Mouse (Mus musculus): ENCODE data around the gene Hpn.

Hpn gene

DNA sequence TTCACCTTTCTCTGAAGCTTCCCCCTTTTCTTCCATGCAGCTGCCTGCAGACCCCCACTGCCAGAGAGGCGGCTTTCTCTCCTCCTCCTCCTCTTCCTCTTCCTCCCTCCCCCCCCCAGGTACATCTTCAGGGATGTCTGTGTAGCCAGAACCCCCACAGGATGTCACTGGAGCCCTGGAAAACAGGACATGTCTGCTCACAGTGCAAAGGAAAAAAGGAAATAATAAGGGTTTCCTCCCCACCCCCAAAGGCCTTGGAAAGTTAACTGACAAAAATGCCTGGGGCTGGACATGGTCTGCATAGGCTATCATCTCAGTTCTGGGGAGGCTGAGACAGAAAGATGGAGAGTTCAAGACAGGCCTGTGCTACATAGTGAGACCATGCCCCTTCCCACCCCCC is 34.0 kb downstream of the Hpn start:
- DNase-seq (ENCODE audit: low spot score in 2 of 2) = no peak

DNA sequence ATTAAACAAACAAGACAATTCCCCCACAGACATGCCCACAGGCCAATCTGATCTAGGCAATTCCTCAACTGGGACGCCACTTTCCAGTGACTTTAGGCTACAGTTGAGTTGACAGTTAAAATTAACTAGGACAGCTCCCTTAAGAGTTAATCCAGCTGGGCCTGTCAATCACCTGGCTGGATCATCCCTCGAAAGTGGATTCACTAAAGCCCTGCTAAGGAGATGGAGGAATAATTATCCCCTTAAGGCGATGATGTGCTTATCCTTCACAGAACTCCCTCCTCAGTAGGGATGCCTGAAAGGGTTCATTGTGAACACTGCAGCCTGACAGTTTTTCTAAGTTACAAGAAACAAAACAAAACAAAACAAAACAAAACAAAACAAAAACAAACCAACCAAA is 34.5 kb downstream of the Hpn start:
- no peak for DNase-seq (ENCODE audit: low spot score in 2 of 2)

DNA sequence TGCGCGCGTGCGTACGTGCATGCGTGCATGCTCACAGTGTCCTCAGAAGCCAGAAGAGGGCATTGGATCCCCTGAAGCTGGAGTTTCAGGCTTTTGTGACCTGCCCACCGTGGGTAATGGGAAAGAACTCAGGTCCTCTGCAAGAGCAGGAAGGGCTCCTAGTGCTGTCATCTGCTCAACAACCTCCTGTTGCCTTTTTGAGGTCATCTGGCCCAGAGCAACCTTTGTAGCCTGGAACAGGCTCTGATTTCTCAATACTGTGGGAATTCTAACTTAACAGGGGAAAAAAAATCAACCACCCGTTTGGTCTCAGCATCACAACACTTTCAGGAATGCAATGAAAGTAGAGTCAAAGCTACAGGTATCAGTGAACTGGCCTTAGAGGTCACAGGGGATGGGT is 35.4 kb downstream of the Hpn start:
- no peak for DNase-seq (ENCODE audit: low spot score in 2 of 2)

DNA sequence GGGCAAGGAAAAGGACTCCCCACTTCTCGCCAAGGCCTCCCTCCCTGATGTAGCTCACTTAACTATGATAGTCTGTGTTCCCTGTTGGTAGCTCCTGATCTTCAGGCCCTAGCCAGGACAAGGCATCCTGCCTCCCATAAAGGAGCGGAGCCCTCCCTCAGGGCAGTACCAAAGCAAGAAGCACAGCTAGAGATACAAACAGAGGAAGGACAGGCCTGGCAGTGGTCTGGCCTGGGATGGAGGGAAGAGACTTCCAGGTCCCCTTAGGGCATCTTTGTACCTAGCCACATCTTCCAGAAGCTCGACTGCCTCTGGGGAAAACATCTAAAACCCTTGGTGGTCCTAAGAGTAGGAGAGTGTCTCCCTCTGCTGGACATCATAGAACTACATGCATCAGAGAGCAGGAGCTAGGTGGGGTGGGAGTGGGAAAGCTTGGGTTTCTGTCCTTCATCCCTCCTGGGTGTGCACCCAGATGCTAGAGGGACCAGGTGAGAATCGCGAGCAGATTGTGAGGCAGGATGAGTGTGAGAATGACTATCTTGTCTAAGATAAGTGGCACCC is 37.1 kb downstream of the Hpn start:
- peak in 1 of 2 experiments; percentile 37 for DNase-seq (ENCODE audit: low spot score in 2 of 2)

DNA sequence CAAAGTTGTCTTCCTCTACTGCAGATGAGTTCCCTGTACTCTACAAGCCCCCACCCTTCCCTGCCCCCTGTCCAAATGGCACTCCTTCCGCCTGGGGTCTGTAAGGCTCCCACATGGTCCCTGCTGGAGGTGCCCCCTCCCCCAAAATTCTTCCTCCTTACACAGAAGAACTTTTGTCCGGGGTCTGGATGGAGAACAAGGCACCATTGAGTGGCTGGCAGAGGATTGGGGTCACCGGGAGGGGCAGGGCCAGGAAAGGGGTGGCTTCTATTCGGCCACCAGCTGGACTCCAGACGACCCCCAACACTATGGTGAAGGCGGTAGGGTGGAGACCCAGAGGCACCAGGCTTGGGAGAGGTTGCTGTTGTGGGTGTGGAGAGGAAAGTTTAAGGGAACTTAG is 37.6 kb downstream of the Hpn start:
- DNase-seq (ENCODE audit: low spot score in 2 of 2) = no peak

DNA sequence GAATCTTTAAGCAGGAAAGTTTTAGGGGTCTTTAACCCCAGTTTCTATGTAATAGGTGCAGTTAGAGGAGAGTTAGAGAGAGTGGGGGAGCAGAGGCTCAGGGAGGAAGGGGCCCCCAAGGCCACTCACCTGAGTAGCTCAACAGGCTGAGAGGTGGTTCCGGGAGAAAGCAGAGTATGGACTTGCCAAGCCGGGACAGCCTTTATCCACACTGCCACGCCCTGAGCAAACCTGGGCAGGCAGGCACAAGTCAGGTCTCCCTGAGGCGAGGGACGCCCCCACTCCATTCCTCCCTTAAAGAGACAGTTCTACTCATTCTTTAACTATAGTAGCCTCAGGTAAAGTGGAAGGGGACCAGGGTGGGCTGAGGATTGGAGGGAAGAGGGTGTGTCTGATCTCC is 38.6 kb downstream of the Hpn start, which contains the start of gene Fxyd3:
TSS of gene Fxyd3 (minus strand) at position 213 of the 400 bp plus-strand sequence.
- DNase-seq (ENCODE audit: low spot score in 2 of 2) = peak in 1 of 2 experiments; percentile 56

DNA sequence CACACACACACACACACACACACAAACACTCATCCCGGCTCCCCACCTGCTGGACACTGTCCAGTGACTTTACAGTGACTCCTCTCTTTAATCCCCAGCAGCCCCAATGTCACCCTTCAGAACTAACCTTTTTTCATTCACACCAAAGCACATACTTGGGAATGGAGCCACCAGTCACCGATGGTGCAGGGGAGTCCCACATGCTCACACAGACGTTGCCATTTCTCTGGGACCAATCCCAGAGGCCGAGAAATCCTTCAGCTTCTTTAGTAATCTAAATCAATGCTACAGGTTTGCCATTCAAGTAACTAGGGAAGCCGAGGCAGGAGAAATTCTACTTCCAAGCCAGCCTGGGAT is 40.4 kb downstream of the Hpn start:
- no peak for DNase-seq (ENCODE audit: low spot score in 2 of 2)

DNA sequence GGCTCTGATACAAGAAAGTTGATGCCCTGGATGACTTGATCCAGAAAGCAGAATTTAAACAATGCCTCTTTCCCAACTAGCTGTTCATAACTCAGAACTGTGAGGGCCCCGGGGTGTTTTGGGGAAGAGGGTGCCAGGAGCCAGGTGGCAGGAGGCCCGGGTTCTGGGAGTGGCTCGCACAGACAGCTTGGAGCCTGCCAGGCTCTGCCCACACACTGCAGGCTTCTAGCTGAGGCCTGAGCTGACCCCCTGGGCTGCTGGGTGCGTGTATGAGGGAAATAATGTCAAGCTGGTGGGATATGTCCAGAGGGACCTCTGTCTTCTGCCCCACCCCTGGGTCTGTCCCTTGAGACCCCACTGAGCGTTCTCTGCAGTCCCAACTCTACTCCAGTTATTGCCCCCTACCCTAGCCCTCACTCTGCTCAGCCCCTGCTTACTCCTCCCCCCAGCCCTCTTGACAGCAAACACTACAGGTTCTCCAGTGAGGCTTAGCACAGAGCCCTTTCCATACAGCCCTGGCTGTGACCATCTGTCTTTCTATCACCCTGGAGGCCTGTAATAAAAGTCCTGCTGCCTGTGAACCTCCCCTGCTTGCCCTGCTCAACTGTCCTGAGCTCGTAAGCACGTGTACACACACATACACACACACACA is 40.9 kb downstream of the Hpn start:
- no peak for DNase-seq (ENCODE audit: low spot score in 2 of 2)

DNA sequence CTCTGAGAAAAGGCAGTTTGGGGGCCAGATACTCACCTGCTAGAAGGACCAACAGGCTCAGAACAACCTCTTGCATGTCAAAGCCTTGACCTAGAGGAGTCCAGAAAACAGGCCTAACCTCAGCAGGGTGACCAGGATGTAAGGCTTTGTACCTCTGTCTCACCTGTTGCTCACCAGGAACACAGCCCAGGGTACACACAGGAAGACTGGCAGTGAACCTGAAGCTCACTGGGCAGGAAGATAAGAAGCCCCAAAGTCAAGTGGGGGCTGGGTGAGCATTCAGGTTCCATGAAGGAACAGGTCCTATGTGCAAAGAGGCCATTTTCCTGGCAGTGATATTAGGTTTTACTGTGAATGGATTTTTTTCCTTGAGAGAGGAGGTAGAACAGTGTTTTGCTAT is 41.5 kb downstream of the Hpn start:
- DNase-seq (ENCODE audit: low spot score in 2 of 2) = no peak

DNA sequence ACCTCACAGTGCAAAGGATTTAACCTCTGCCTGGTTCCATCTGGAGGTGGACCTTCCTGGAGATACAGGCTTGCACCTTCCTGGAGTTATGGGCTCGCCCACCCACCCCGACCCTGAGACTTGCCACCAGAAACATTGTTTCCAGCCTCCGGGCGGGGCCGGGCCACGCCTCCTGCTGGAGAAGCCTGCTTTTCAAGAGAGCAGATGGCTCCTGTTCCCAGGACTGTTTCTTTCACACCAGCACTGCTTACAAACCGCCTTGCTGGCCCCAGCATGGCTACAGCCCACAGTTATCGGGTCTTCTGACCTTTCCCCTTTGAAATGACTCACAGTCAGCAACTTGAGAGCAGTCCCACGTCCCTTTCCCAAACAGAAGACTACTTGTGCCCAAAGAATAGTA is 42.8 kb downstream of the Hpn start:
- no peak for DNase-seq (ENCODE audit: low spot score in 2 of 2)

DNA sequence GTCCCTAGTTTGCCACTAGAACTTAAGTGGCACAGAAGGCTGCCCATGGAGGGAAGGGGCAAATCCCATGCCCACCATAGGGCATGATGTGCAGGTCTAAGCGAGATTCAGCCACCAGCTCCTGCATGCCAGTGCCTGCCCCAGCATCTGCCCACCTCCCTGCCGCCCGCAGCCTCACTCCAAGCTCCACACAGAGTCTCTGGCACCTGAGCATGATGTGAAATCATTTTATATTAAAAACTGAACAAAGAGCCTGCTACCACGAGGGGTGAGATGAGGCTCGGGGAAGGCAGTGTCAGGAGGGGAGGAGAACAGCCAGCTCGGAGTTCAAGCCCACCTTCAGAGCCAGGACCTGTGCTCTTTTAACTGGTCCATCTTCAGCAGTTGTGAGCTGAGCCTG is 44.8 kb downstream of the Hpn start:
- DNase-seq (ENCODE audit: low spot score in 2 of 2) = no peak

DNA sequence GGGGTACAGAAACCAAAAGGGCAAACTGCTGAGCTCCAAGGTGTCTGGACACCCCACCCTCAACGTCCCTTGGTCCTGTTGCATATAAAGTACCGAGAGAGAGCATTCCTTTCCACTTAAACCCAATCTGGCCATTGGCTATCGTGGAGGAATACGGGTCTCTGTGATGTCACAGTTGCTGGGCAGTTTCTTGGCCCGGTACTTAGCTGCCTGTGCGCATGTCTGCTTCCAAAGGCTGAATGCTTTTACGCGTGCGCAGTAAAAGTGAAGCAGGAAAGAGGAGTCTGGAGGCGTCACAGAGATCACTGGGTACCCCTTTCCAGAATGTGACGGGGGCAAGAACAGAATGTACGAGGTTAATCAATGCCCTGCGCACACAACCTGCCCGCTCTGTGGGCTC is 45.6 kb downstream of the Hpn start:
- DNase-seq (ENCODE audit: low spot score in 2 of 2) = no peak

DNA sequence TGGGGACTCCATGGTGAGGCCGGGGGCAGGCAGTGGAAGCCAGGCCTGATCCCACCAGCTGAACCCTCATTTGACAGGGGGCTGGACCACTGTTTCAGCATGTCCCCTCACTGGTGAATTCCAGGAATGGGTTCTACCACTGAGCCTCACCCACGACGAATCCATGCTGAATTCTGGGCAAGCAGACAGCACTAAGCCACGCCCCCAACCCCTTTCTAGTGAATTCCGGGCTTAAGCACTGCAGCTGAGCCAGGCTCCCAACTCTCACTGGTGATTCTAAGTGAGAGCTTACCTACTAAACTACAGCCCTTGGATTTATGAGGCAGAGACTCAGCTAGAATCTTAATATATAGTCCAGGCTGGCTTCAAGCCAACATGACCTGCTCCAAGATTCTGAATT is 47.3 kb downstream of the Hpn start:
- DNase-seq (ENCODE audit: low spot score in 2 of 2) = peak; percentile 58 to 78

DNA sequence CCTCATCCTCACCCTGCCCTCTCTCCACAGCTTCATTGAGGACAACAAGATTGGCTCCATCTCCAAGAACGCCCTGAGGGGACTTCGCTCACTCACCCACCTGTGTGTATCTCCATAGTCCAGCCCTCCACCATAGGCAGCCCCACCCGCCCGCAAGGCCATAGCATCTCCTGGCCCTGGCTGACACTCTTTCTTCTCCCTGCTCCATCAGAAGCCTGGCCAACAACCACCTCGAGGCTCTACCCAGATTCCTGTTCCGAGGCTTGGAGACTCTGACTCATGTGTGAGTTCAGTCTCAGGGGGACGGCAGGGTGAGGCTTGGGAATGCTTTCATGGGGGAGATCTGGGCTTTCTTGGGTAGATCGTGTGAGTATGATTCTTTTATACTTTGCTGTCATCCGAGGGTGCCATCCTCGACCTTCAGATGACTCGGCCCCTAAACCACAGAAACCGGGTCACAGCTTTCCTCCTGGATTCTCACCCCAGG is 52.0 kb downstream of the Hpn start:
- no peak for DNase-seq (ENCODE audit: low spot score in 2 of 2)

DNA sequence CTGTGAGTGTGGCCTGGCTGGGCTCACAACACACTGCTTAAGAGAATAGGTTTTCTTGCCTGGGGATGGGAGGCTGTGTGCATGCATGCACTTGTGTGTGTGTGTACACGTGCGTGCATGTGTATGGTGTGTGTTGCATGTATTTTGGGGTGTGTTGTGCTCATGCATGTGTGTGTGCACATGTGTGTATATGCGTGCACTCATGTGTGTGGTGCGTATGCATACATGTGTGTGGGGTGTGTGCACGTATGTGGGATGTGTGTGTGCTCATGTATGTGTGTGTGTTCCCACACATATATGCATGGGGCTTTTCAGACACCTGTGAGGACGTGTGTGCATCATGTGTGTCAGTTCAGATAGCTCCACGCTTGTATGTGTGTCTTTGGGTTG is 54.5 kb downstream of the Hpn start:
- no peak for DNase-seq (ENCODE audit: low spot score in 2 of 2)

DNA sequence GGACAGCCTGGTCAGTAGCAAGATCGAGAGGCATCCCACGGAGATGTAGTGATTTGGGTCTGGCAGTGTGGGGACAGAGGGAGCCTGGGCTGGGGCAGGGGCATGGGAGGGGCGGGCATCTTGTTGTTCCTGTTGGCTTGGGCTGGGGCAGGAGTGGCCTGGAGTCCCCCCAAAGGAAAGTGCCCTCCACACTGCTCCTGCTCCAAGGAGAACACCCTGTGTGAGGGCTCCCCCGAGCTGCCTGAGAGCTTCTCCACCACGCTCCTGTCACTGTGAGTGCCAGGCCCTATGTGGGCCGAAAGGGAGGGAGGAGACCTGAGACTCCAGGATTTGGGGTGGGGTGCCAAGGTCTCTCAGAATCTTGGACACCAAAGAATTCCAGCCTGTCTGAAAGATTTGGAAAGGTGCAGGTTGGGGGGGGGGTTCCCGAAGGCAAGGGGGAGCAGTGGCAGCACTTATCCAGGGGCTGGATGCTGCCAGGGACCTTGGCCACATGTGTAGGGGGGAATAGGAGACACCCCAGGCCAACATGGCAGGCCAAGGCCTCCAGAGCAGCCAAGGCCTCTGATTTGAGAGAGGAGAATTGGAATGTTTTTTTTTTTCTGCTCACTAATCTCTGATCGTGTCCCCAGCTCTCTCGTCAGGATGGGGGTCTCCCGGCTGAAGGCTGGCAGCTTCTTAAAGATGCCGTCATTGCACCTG is 55.0 kb downstream of the Hpn start:
- no peak for DNase-seq (ENCODE audit: low spot score in 2 of 2)

DNA sequence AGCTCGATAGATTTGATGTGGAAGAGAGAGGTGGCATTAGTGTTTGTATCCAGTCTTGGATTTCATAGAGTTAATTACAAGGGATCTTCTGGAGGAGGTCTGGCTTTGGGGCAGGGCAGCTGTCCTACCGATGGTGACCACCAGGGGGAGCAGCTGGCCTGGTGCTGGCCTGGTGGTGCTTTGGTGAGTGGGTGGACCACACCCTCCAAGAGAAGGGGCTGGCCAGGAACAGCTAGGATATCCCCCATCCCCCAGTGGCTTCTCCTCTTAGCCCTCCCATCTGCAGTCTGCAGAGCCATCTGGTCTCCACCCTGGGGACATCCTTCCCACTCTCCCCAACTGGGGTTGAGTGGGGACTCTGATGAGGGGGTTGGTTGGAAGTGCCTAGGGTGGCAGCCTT is 56.0 kb downstream of the Hpn start, which contains the start of gene Lgi4:
TSS of gene Lgi4 (plus strand) at position 235 of the 400 bp plus-strand sequence.
- DNase-seq (ENCODE audit: low spot score in 2 of 2) = peak; percentile 90 to 93

DNA sequence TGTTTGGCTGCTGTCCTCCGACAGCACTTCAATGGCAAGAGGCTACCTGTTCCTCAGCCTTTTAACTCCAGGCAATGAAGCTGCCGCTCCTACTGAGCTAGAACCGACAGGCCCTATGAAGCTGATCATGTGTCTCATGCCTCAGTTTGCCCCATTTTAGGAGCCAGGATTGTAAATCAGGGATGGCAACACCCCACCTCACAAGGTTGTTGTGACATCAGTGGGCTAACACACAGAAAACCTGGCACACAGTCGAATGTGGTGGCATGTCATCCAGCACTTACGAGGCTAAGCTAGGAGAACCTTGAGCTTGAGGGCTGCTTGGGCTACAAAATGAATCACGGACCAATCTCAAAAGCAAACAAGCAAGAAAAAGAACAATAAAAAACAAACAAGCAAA is 56.9 kb downstream of the Hpn start:
- no peak for DNase-seq (ENCODE audit: low spot score in 2 of 2)

DNA sequence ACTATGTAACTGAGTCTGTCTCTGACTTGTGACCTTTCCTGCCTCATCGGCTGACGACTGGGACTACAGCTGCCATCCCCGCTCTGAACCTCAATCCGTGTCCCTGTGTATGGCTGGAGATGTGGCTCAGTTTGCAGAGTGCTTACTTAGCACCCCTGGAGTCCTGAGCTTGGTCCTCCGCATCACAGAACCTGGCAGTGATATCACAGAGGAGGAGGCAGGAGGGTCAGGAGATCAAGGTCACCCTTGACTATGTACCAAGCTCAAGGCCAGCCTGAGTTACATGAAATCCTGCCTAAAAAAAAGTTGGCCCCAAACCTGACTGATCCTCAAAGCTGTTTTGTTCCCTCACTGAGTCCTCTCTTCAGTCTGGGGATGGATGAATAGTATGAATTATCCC is 57.4 kb downstream of the Hpn start:
- no peak for DNase-seq (ENCODE audit: low spot score in 2 of 2)

DNA sequence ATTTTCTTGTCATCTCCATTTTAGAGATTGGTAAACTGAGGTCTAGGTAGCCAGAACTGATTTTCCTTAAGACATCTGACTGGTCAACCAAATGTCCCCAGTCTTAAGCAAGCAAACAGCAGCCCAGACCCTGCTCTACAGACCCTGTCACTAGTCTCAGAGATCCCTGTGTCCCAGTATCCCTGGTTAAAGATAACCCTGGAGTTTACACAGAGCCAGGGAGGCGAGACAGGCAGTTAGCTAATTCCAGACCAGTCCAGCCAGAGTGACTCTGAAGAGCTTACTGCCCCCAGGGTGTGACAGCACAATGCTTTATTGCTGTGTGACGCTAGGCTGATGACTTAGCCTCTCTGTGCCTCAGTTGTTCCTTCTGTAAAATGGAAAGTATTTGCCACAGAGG is 58.0 kb downstream of the Hpn start, which contains the start of gene Fxyd1:
TSS of gene Fxyd1 (minus strand) at position 129 of the 400 bp plus-strand sequence.
- DNase-seq (ENCODE audit: low spot score in 2 of 2) = no peak

DNA sequence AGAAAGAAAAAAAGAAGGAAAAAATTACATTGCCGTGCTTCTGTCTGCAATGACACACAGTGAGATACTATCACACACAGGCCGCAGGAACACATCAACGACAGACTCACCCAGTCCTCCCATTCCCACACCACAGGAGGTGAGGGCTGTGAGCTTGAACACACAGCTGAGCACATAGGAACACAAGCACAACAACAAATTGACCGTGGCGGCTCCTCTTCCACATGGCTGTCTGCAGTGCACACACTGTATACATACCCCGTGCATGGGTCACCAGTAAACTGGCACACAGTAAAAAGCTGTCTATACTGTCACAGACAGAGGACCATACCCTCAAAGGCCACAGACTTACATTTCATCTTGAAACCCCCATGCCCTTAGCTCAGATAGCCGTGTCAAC is 58.6 kb downstream of the Hpn start:
- DNase-seq (ENCODE audit: low spot score in 2 of 2) = no peak

DNA sequence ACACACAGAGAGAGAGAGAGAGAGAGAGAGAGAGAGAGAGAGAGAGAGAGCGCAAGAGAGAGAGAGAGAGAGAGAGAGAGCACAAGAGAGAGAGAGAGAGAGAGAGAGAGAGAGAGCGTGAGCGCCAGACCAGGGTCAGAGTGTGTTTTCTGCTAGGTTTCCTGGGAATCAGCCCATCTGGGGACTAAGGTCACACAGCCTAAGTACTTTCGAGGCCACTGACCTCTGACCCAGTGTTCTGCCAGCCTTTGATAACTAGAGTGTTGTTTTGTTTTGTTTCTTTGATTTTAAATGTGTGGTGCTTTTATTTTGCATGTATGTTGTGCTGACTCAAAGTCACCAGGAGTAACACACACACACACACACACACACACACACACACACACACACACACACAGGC is 59.2 kb downstream of the Hpn start:
- no peak for DNase-seq (ENCODE audit: low spot score in 2 of 2)

DNA sequence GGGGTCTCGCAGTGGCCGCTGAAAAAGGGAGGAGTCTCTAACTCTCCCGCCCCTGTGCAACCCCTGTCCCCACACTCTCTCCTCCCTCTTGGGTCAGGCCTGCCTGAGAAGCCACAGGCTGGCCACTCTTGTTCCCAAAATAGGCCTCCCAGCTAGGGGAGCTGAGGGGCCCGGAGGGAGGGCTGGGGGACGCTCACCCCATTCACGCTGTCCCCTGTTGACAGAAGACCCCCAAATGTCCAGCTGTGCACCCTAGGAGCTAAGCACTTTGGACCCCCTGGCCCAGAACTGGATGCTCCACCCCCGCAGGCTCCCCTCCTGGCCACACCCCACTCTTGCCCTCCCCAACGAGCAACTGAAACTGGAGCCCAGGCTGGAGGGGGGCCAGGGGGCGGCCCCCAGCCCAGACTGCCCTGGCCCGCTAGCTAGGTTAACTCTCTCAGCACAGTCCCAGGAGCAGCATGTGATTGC is 59.7 kb downstream of the Hpn start:
- peak; percentile 91 for DNase-seq (ENCODE audit: low spot score in 2 of 2)
